Mouse (Mus musculus): ENCODE results near the gene Car5a.

DNA sequence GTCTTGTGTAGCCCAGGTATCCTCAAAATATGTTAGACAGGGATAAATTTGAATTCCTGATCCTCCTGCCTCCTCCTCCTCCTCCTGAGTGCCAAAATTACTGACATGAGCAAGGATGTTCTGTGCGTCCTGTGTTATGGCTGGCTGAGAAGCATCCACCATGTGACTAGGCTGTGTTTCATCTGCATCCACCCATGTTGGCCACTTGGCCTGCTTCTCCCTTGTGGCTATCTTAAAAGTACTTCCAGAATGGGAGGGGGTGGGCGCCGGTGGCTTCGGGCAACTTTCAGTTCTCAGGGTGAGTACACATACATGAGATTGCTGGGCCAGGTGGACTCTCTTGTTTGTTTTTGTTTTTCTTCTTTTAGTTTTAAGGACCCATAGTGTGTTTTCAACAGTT lies 25.5 kb downstream of the Car5a start:
- TF ChIP-seq CTCF (IDR thresholded peaks at IDR 0.05; ENCODE audit: low read depth, low read length) (no peak), POLR2A (IDR thresholded peaks at IDR 0.05; ENCODE audit: extremely low read depth, insufficient read depth, low read length) (no peak)

Data from liver, adult 2 months (tissue).